Mouse (Mus musculus): ENCODE measurements at regions not wholly inside any gene's neighbourhood (a gene's known extent, or its start where the extent isn't known, plus 50 kb on each side); places are given as distances from the start of the nearest gene placed in this dataset.

DNA sequence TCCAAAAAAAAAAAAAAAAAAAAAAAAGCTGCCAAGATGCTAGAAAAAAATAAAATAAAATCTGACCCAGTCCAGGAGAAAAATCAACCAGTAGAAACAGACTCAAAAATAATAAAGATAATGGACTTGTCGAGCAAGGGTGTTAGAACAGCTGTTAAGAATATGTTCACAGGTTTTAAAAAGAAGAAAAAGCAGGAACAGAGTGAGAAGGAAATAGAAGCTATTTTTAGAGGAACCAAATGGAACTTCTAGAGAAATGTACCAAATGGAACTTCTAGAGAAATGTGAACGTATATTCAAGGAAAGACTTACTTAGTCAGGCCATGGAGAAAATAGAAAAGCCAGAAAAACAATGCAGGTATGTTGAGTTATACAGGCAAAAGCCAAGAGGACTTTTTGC, 662.4 kb upstream of the Jmjd1c start:
- DNase-seq: no peak

DNA sequence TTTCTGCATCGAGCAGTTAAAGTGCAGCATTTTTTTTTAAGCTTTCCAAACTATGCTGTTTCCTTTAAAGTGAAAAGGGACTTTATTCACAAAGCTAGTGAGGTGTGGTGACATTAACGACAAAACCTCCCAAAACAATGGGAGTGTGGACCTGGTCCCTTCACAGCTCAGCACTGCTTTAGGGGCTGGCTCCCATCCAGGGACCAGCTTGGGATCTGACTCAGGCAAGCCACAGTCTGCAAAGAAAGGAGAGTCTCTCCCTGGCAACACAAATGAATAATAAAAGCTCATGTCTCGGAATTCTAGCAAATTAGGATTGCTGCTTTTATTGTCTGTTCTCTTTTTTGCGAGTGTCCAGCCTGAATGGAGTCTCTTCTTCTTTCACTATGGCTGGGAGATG, 625.2 kb upstream of the Jmjd1c start:
- DNase-seq: peak; percentile 17

DNA sequence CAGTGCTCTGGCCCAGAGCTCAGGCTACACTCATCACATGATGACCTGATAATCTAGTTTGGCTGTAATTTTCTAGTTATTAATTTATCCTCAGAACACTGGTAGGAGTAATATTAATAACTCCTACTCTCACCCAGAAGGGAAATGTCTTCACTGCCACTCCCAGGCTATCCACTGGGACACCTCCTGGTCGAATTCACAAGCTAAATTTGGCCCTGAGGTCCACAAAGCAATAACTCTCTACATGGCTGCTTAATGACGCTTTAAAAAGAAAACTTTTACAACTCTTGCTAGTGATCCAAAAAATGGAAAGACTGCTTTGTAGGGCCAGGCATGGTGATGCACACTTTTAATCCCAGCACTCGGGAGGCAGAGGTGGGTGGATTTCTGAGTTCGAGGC, 623.9 kb upstream of the Jmjd1c start:
- DNase-seq: no peak

DNA sequence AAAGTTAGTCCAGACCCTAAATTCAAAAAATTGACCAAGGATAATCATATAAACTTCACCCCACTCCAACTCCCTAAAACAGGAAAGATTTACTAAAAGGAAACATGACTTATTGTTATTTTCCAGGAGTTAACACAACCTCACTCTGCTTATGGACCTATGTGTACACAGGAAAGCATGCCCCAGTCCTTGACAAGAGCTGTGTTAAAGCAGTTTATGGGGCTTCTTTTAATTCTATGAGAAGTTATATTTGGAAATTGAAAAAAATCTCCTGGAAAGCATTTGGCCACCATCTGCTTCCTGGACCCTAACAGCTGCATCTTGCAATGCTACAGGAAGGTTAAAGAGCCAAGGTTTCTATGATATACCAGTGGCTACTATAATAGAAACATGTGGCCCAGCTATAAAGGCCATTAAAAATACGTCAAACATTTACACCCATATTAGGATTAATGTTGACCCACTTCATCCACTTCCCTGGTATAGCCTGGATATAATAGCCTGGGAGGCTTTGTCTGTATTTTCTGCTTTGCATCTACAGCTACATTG, 620.7 kb upstream of the Jmjd1c start:
- DNase-seq: no peak

DNA sequence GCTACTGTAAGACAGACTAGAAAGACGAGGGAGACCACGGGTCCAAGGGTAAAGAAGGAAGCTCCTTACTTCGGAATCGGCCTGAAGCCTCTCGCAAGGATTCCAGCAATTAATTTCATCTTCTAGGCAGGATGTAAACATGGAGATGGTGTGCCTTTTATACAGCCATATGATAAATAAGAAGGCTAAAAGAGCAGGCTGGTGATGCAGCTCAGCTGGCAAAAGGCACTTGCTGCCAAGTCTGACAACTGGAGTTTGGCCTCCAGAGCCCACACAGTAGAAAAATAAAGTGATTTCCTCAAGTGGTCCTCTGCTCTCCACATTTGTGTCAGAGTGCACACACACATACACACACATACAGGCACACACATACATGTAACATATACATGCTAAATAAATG, 605.1 kb upstream of the Jmjd1c start:
- no peak for DNase-seq

DNA sequence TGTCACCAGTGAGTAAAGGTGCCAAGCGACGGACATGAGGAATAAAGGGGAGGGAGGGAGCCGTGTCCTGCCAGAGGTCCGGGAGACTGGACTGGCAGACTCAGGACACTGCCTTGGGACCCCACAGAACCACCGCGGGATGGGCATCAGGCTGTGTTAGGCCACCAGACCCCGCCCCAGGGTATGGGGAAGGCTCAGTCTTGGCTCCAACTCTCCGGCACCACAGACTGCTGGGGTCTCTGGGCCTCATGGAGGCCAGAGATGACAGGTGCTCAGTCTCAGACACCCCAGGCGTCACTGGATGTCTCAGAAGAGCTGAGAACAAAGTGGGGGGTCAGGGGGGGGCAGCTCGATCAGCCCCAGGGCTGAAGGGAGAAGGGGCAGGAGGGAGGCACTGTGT, 604.1 kb upstream of the Jmjd1c start:
- DNase-seq: no peak

DNA sequence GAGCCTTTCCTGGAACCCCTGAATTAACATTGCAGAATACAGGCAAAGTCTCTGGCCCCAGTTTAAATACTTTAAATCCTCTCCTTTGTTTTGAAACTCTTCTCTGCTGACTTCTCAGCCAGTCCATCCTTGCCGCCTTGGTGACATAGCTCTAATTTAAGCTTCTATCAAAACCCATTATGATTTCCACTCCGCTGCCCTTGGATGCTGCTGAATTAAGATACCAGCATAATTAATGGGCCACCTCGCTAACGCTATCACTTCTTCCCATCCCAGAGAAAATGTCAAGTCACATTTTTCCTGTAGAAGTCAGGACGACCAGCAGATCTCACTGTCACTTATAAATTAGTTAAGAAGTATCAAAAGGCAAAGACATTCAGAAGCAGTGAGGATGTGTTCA, 556.1 kb upstream of the Jmjd1c start:
- DNase-seq: no peak

DNA sequence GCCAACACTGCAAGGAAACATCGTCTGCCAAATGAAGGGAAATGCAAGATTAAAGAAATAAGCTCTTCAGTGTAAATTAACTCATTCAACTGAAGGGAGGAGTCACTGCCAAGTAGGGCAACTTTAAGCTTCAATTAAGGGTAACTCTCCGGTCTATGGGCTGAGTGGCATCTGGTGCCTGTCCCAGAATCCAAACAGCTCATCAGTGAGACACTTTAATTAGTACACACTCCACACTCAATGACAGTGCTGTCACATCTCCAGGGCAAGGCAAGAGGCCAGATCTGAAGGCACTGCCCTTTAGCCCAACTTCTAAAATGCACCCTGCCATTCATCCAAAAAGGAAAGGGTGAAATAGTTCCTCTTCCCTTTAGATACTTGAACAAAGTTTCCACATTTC, 549.3 kb upstream of the Jmjd1c start:
- DNase-seq: no peak

DNA sequence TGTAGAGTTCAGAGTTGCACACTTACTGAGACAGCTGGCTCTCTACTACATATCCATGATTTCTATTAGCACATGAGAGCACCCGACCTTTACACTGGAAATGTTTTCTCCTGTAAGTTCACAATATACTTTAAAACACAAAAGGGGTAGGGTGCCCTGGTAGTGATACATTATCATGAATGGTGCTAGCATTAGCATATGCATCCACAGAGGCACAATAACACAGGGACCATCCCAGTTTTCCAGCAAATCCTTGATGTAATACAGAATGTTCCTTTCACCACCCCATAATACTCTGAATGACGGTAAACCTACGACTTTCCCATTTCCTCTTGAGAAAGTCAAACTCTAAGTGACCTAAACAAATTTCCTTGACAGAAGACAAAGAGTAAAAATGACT, 548.3 kb upstream of the Jmjd1c start:
- no peak for DNase-seq

DNA sequence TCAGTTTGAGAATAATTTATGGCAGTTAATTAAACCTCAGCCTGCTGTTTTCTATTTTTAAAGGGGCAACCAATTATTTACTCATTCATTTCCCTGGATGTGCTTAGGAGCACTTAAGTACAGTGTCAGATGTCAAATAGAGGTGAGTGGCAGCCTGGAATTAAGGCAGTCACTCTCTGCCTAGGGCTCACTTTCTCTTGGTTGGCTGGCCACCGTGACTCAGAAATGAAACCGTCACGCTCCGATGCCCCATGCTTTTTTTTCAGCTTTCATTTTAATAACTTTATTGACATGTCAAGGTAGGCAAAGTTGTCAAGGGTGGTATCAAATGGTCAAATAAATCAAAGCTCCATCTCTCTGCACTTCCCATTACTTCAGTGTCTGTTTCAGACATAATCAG, 547.9 kb upstream of the Jmjd1c start:
- DNase-seq: no peak

DNA sequence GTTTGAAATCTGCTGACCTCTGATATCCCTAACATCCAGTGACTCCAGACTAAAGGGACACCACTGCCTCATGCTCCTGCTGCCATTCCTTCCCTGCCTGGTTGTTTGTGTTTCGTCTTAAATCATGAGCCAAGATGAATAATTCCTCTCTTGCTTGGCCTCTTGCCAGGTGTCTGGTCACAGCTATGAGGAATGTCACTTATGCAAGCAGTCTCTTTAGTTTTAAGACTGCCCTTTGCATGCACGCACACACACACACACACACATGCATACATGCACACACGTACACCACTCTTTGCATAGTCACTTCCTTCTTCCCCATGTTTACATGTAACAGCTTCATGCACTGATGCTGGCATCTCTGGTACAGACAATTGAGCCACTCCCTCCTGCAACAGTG, 543.0 kb upstream of the Jmjd1c start:
- DNase-seq: no peak

DNA sequence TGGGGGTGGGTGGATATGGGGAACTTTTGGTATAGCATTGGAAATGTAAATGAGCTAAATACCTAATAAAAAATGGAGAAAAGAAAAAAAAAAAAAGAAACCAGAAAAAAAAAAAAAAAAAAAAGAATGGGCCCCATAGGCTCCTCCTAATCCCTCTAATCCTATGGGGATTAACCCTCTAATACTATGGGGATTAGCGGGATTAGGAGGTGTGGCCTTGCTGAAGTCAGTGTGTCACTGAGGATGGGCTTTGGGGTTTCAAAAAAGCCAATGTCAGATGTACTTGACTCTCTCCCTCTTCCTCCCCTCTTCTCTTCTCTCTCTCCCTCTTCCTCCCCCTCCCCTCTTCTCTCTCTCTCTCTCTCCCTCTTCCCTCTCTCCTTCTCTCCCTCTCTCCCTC, 541.7 kb upstream of the Jmjd1c start:
- DNase-seq: no peak

DNA sequence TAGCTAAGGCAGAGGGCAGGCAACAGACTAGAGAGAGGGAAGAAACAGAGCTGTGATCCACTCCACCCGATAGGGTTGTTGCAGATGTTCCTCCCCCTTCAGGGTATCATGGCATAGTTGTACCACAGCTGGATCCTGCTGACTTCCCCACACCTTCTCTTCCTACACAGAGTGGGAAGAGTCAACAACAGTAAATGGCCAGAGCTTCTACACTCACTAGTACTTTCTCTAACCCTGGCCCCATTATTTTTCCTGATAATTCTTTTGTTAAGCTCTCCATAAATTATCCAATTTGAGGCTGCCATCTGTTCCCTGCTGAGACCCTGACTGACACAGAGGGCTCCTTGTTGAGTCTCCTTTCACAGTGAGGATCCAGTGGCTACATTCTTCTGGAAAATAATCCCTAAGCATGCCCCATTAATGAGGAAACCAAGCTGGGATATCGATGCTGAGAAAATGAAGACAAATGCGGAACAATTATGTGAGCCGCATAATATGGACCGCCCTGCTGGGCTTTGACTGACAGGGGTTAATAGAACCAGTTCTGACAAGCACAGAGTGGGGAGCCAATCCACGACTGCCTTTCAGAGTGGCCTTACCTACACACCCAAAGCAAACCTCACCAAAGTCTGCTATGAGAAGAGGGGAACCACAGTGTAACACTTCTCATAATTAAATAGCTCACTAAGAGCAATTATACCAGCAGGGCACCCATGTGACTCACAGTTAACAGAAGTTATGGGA, 537.7 kb upstream of the Jmjd1c start:
- no peak for DNase-seq

DNA sequence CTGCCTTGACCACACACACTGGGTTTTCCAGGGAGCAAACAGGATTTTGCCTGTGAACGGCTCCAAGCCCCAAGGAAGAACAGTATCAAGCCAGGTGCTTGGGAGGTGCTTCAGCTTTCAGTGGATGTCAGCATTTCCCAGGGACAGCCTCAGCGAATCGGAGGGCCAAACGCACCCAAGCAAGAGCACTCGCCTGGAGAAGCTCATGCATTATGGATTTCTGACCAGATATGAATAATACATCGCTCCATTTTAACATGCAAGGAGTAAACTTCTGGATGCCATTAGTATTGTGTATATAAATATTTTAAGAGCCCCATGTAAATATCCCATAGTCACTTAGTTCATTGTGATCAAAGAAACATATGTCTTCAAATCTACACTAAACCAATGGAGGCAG, 530.6 kb upstream of the Jmjd1c start:
- no peak for DNase-seq

DNA sequence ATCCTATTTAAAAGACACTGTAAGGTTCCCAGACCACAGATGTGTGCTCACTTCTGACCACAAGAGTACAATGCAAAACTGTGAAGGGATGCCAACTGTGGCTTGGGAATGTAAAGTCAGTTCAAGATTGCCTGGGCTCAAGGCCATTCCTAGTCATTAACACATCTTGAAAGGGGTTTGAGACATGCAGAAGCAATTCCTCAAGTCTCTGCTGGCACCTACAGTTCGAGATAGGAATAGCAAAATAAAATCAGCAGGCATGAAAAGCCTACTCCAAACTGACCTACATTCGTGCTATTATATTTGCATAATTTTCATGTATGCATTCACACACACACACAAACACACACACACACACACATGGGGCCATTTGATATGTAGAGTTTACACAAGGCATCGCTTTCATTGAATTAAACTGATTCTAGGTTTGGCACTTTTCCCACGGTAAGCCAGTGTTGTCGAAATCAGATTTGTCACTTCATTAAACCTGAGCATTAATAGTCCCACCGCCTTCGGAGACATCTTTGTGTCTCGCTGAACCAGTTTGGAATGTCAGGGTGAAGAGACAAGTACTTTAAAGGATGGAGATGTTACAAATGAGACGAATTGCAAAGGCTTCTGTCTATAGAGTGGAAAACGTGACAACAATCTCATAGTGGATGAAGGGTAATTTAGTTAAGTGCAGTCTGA, 520.9 kb upstream of the Jmjd1c start:
- DNase-seq: peak; percentile 32

DNA sequence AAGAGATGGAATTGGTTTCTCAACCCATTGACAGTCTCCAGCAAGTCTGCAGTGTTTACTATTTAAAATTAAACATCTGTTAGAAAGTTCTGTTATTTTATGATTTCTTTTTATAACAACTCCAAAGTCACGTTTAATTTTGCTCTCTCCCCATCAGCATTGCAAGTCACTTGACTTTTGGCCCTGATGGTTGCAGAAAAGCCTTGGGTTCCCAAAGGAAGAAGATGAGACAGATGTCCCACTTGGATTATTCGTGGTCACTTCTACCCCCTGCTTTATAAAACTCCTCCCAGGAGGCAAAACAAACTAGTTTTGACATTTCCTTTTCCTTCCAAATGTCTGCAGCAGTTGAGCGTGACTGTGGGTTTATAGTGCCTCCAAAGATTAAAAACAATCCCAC, 502.9 kb upstream of the Jmjd1c start:
- DNase-seq: no peak

DNA sequence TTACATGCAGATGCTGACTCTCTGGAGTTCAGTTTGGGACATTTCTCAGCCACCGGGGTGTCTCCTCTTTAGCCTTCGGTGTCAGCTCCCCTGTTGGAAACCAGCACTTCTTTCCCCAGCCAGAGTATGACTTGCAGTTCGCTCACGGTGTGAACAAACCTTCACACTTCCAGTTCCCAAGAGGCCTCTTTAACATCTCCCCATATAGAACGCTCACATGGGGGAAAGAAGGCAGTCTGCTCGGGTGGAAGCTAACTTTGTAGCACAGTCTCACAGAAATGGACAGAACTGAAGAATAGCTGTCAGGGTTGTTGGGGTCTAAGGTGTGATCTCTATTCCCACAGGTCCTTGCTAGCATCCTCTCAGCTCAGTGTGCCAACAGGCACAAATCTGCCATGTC, 502.4 kb upstream of the Jmjd1c start:
- peak; percentile 10 for DNase-seq

DNA sequence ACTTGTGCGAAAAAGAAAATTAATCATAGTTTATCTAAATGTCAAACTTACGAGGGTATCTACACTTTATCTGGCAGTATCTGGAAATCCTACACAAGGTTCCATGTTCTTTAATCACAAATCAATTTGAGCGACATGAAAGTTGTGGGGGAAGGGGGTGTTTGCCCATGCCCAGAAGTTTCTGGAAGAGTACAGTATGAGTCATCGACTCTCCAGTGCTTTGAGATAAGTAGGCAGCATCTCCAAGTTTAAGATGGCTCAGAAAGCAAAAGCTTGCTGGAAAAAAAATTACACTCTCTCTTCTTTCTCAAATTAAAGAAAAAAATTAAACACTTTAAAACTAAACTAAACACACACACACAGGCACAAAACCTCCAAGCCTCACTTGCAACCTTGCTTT, 498.0 kb upstream of the Jmjd1c start:
- peak; percentile 47 for DNase-seq

DNA sequence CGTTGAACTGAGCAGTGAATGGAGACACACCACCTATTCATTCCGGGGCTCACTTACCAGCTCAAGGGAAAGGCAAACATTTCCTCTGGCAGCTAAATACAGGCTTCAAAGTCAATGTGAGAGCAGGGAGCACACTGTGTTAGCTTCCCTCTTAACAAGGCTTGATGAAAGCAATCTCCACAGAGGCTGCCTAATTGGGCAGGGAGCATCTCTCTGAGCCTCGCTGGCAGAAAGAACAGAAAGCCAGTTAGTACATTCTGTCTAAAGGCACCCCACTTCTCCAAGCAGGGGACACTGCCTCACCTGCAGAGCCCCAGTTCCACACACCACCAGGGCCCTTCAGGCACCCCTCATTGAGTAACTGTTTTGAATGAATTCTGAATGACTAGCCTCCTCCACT, 488.8 kb upstream of the Jmjd1c start:
- DNase-seq: no peak

DNA sequence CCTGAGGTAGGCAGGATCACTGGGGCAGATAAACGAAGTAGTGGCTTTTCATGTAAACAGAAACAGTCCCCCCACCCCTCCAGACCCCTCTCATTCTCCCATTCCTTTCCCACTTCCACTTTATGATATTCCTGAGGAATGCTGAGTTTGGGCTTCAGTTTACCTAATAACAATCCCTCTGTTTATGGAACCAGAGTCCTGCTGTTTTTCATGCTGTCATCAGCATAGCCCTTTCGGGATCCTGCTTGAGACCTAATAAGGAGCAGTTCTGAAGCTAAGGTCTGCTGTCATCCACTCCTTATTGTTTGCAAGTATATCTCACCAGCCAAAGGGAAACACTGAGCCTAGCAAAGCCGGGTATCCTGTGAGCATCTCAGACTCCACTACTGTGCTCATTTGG, 479.6 kb upstream of the Jmjd1c start:
- DNase-seq: no peak

DNA sequence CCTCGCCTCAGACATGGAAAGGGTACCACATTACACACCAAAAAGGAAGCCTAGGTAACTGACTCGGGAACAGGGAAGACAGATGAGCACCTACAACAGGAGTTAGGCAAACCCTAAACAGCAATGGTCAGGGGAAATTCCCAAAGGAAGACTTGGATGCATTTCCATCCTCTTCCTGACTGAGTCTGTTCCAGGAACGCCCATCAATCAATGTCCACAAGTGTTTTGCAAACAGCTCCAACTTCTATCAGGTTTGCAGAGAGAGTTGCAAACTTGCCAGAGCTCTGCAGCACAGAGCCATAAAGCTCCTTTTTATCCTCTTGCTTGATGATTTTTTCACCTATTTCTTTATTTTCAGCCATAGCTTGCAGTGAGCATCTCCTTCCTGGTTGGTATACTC, 464.9 kb upstream of the Jmjd1c start:
- no peak for DNase-seq

DNA sequence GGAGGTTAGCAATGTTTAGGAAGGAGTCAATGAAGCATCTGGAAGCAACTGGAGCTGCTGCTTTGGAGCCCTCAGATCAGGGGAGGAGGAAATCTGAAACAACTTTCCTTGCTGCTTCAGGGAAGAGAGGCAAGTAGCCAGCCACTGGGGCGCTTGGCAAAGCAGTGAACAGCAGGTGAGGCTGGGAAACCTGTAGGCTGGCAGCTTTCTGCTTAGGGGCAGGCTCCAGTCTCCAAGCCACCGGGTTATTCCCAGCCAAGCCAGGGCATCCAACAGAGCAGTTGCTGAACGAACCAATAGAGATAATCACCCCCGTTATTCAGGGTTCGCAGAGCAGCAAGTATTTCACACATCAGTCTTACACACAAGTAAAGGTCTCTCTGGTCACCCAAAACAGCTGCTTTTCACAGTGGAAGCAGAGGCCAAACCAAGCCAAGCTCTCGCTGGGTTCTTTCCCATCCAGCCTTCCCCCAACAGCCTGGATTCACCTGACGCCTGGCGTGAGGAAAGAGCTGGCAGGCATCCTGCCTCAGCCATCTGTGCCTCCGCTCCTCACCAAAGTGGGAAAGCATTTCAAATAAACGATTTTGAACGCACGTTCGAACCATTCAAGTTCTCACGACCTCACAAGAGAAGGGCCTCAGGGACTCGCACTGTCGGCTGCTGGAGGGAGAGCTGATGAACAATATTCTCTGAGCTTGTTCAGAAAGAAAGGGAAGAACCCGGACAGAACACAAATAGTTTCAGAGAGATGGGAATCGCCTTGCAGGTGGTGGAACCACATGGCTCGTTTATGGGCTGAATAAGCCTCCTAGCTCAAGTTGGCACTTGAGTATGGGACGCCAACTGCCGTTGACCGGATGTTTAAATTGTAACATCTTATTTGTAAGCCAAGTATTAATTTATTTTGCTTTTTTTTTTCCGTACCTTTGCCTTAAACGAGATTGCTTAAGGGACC, 454.8 kb upstream of the Jmjd1c start:
- peak; percentile 37 for DNase-seq

DNA sequence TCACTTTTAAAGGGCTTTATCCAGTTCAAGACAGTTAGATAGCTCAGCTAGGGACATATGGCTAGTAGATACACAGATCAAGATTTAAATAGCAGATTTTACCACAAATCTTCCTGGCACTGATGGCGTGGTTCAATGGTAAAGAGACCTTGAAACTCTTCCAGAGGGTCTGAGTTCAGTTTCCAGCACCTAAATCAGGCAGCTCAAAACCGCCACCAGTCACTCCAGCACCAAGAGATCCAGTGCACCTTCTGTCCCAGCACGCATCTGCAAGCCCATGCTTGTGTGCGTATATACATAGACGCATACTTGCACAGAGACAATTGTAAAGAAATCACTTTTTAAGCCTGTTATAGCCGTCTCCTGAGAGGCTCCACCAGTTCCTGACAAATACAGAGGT, 454.0 kb upstream of the Jmjd1c start:
- DNase-seq: no peak
